Mouse (Mus musculus): ENCODE results near the gene Batf3.
A peak's percentile ranks its signal among the peaks of the same experiment; 100 is the strongest.
"Not testable (repeated sequence)": the region's sequence is repeated elsewhere in the genome, so short reads cannot be mapped to it uniquely, and the experiment has no call there.

Gene Batf3

GRCm38 (mm10) chr1:191132934-191133333 lies 35.3 kb downstream of the Batf3 start:
- DNase-seq (ENCODE audit: low spot score) = no peak

- no peak for DNase-seq (ENCODE audit: low spot score)
These were observed 37.8 kb downstream of the Batf3 start for GRCm38 (mm10) chr1:191135406-191135805.

GRCm38 (mm10) chr1:191138436-191138835 lies 40.8 kb downstream of the Batf3 start:
- no peak for DNase-seq (ENCODE audit: low spot score)

GRCm38 (mm10) chr1:191138874-191139495 lies 41.3 kb downstream of the Batf3 start:
- no peak for DNase-seq (ENCODE audit: low spot score)

GRCm38 (mm10) chr1:191140983-191141382 lies 43.3 kb downstream of the Batf3 start:
- DNase-seq (ENCODE audit: low spot score) = no peak

- DNase-seq (ENCODE audit: low spot score) = not testable (repeated sequence)
These were observed 51.8 kb downstream of the Batf3 start for GRCm38 (mm10) chr1:191149489-191149888.

GRCm38 (mm10) chr1:191150924-191151605 lies 53.4 kb downstream of the Batf3 start:
- no peak for DNase-seq (ENCODE audit: low spot score)

- peak; percentile 17 for DNase-seq (ENCODE audit: low spot score)
These were observed 55.4 kb downstream of the Batf3 start for GRCm38 (mm10) chr1:191153052-191153451.

- DNase-seq (ENCODE audit: low spot score) = no peak
These were observed 56.7 kb downstream of the Batf3 start for GRCm38 (mm10) chr1:191154314-191154713.

Data from spleen, adult 12 weeks (tissue).